Mouse (Mus musculus) kidney, adult 2 months (tissue): ENCODE data around the gene Zfp609. TPM values are rescaled to one million over a fixed set of nuclear protein-coding genes. Genes with fewer than 3 reads are reported as not detected.
"Not testable (repeated sequence)": the region's sequence is repeated elsewhere in the genome, so short reads cannot be mapped to it uniquely, and the experiment has no call there.

Experiments
- DNase-seq: peaks from one replicate; pipeline ENCODE4 v3.0.0; 2021
- H3K27ac ChIP-seq: fragments of 200-500 bp; 2 replicates; pipeline ENCODE4 v1.5.1; 2012; ENCODE audit warnings: low read depth, low read length, control low read depth, inconsistent platforms; ENCODE audit not compliant: insufficient read depth
- H3K27me3 ChIP-seq: fragments of 200-500 bp; replicated peaks from 2 replicates; pipeline ENCODE4 v1.6.1; 2012; ENCODE audit warnings: mild to moderate bottlenecking, moderate library complexity, low read length, inconsistent platforms; ENCODE audit not compliant: control insufficient read depth, insufficient read depth
- H3K36me3 ChIP-seq: fragments of 200-500 bp; 2 replicates; pipeline ENCODE4 v1.6.1; 2012; ENCODE audit warnings: mild to moderate bottlenecking, moderate library complexity, low read length, inconsistent platforms; ENCODE audit not compliant: control insufficient read depth, insufficient read depth
- H3K4me1 ChIP-seq: fragments of 200-500 bp; 2 replicates; pipeline ENCODE4 v1.6.1; 2011; ENCODE audit warnings: low read length; ENCODE audit not compliant: control insufficient read depth, insufficient read depth
- H3K4me3 ChIP-seq: fragments of 200-500 bp; 2 replicates; pipeline ENCODE4 v1.5.1; 2011; ENCODE audit warnings: mild to moderate bottlenecking, low read depth, low read length, control low read depth; ENCODE audit not compliant: insufficient read depth
- CTCF ChIP-seq: fragments of 200-500 bp; conservative IDR thresholded peaks from 2 replicates; pipeline ENCODE4 v1.5.1; 2011; ENCODE audit warnings: low read depth, mild to moderate bottlenecking, control low read depth, low read length, moderate library complexity, mixed read lengths; ENCODE audit not compliant: insufficient read depth, insufficient read length
- POLR2A ChIP-seq: fragments of 200-500 bp; IDR thresholded peaks from one replicate; pipeline ENCODE4 v1.6.1; 2011; ENCODE audit warnings: low read depth, low read length, control low read depth
- WGBS: fragments of 180-500 bp; shearing (Covaris S2); methylation state at CpG from one replicate; pipeline ENCODE4 v1.1.7; 2018; 5-methylcytosine and 5-hydroxymethylcytosine counted together
- polyA plus RNA-seq: library from polyadenylated mRNA; depleted of rRNA; stranded (reverse); fragments of >200 nt; gene quantifications from 2 replicates; pipeline ENCODE4 v1.2.3, GENCODE M21; 2012

Gene Zfp609
- polyA plus RNA-seq, 1 experiment = 9.4 TPM

- H3K4me1 ChIP-seq = peaks cover 3% of the 10 kb centered on the region; the same call in 1 of the 2 replicates
- TF ChIP-seq POLR2A = no peak
- TF ChIP-seq CTCF = no peak
- peak; percentile 51 for DNase-seq
- H3K27me3 ChIP-seq = no peaks in the 10 kb centered on the region
- no peak overlapping the region for H3K27ac ChIP-seq
- H3K4me3 ChIP-seq = no peak overlapping the region
- H3K36me3 ChIP-seq = no peaks in the 10 kb centered on the region
Observed at GRCm38 (mm10) chr9:65696337-65696736, 131.0 kb downstream of the Zfp609 start.

- Histone ChIP-seq H3K4me1 (peaks cover 3% of the 10 kb centered on the region; the same call in 1 of the 2 replicates), H3K27me3 (no peaks in the 10 kb centered on the region), H3K4me3 (no peak overlapping the region), H3K36me3 (no peaks in the 10 kb centered on the region; the same call in 1 of the 2 replicates), H3K27ac (no peak overlapping the region)
- peak; percentile 59 for DNase-seq
- WGBS = 47% methylated on average over 3 of the region's 3 CpGs
- no peak for TF ChIP-seq POLR2A
- peak; percentile 23; the same call in 1 of the 2 replicates for TF ChIP-seq CTCF
Observed at GRCm38 (mm10) chr9:65695646-65696045, 131.7 kb downstream of the Zfp609 start.

- Histone ChIP-seq H3K27ac (no peak overlapping the region), H3K27me3 (no peaks in the 10 kb centered on the region), H3K4me1 (no peaks in the 10 kb centered on the region; the same call in 1 of the 2 replicates), H3K36me3 (peaks cover 4% of the 10 kb centered on the region), H3K4me3 (no peak overlapping the region)
- no peak for DNase-seq
- WGBS = 57% methylated on average over 5 of the region's 5 CpGs
- no peak for TF ChIP-seq POLR2A
- TF ChIP-seq CTCF = no peak
Observed at GRCm38 (mm10) chr9:65692959-65693603, 134.3 kb downstream of the Zfp609 start.

GRCm38 (mm10) chr9:65692466-65692865 is 134.9 kb downstream of the Zfp609 start:
- DNase-seq = no peak
- TF ChIP-seq CTCF (no peak), POLR2A (no peak)
- no peaks in the 10 kb centered on the region for H3K27me3 ChIP-seq
- H3K4me3 ChIP-seq = no peak overlapping the region
- WGBS = 71% methylated on average over 3 of the region's 3 CpGs
- no peaks in the 10 kb centered on the region; the same call in 1 of the 2 replicates for H3K4me1 ChIP-seq
- H3K36me3 ChIP-seq = peaks cover 4% of the 10 kb centered on the region
- H3K27ac ChIP-seq = no peak overlapping the region

- 39% methylated on average over 2 of the region's 2 CpGs for WGBS
- not testable (repeated sequence) for DNase-seq, H3K4me1 ChIP-seq, H3K36me3 ChIP-seq, H3K27me3 ChIP-seq, H3K4me3 ChIP-seq
- 0 out of 2 replicates have a peak overlapping the region, but pooled peaks have one; percentile 8 for H3K27ac ChIP-seq
Observed at GRCm38 (mm10) chr9:65689869-65690268, 137.5 kb downstream of the Zfp609 start.

- Histone ChIP-seq H3K36me3 (peaks cover 10% of the 10 kb centered on the region), H3K4me1 (peaks cover 14% of the 10 kb centered on the region), H3K27me3 (no peaks in the 10 kb centered on the region), H3K4me3 (no peak overlapping the region), H3K27ac (no peak overlapping the region)
- DNase-seq = no peak
- WGBS = 77% methylated on average over 2 of the region's 2 CpGs
- no peak for TF ChIP-seq POLR2A
- TF ChIP-seq CTCF = no peak
Observed at GRCm38 (mm10) chr9:65684704-65685103, 142.7 kb downstream of the Zfp609 start.

- no peaks in the 10 kb centered on the region for H3K27me3 ChIP-seq
- WGBS = 50% methylated on average over 1 of the region's 1 CpGs
- 0 out of 2 replicates have a peak, but pooled peaks have one; percentile 20 for TF ChIP-seq CTCF
- no peak for TF ChIP-seq POLR2A
- H3K4me3 ChIP-seq = no peak overlapping the region
- peaks cover 6% of the 10 kb centered on the region for H3K36me3 ChIP-seq
- peak; percentile 45 for DNase-seq
- H3K4me1 ChIP-seq = peaks cover 29% of the 10 kb centered on the region
- no peak overlapping the region for H3K27ac ChIP-seq
Observed at GRCm38 (mm10) chr9:65682994-65683393, 144.4 kb downstream of the Zfp609 start.

- Histone ChIP-seq H3K4me1 (peaks cover 29% of the 10 kb centered on the region), H3K27me3 (no peaks in the 10 kb centered on the region), H3K27ac (no peak overlapping the region), H3K4me3 (no peak overlapping the region), H3K36me3 (peaks cover 6% of the 10 kb centered on the region)
- TF ChIP-seq CTCF (no peak), POLR2A (no peak)
- no peak for DNase-seq
- 75% methylated on average over 3 of the region's 3 CpGs for WGBS
Observed at GRCm38 (mm10) chr9:65682183-65682582, 145.2 kb downstream of the Zfp609 start.
